Mouse (Mus musculus) embryo, embryonic 10 days (tissue): ENCODE results near the gene Pik3r2.

ENCODE experiments used
- DNase-seq: peaks from one replicate; pipeline ENCODE4 v3.0.0-alpha.2; 2015; ENCODE audit warnings: low spot score

The Pik3r2 gene

DNA sequence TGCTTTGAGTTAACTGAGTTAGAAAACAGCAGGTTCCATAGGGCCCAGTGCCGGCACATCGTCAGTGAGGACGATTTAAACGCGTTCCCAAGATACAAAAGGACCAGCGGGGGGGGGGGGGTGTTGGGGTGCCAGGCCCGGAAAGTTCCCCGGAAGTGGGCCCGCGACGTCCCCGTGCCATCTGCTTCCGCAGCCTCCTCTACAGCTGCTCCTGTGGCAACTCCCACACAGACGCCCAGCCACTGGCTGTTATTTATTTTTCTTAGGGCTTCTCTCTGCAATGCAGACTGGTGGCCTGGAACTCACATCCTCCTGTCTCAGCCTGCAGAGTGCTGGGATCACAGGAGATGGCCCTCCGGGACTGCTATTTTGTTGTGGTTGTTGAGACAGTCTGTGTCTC lies 24.6 kb upstream of the Pik3r2 start:
- no peak for DNase-seq

DNA sequence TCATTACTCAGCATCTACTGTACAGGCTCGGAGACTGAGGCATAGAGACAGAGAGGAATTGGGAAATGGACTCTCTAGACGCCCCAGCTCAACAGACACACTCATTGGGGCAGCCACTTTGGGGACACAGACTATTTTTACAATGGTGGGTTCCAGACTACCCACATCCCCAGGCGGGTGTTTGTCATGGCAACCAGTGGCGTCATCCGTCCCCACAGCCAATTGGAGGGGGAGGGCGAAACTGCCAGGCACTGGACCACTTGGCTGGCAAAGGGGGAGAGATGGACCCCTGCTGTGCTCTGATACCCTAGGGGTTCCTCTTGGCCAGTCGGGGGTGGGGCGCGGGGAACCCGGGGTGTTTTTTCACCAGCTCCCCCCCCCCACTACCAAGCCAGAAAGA lies 24.1 kb upstream of the Pik3r2 start:
- DNase-seq = no peak

DNA sequence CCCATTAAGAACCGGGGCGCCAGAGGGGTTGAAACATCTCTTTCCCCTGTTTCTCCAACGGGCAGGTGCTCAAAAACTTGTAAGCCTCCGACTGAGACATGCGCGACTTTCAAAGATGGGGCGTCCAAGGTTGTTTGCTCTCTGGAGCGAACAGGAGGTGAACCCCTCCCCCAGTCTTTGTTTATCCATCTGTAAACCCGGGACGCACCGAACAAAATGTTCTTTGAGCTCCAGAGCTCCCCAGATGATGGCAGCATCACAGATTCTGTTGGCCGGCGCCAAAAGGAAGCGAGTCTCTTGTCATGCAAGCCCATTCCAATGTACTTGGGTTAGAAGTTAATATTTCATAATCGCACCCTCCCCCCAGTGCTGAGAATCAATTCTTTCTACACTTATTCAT lies 21.8 kb upstream of the Pik3r2 start:
- DNase-seq = no peak

DNA sequence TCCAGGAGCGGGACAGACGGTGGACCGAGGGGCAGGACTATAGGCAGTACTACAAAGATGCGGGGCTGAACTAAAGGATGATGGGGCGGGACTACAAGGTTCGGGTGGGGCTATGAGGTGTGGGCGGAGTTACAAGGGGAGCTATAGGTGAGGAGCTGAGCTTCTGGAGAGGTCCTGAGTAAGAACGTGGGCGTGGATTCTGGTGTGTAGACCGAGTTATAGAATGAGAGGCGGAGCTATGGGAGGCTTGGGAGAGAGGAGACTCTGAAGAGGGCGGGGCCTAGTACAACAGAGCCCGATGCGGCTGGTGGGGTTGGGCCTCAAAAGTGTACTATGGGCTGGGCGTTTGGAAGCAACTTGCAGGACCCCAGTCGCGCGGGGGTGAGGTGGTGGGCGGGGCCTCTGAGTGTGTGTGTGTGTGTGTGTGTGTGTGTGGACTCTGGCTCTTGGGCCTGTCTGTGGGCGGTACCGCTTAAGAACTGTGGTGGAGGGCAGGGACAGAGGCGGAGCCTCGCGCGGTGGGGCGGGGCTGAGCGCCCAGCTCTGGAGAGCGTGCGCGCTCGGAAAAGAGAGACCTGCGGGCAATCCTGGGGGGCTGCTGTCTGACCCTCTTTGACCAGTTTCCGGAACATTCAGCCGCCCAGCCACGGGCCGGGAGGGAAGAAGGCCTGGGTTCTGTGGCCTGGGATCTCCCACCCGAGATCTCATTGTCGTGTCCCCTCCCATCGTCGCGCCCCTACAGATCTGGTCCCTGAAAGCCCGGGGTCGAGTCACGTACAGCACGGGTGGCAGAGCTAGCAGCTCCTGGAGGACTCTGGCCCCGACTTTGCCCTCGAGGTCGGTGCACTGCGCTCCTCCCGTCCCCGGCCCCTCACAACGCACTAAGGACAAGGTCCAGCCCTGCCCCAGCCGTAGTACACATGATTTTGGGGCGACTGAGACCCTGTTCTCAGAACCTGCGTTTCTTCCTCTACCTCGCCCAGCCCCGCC lies 20.9 kb upstream of the Pik3r2 start:
- peak; percentile 95 for DNase-seq

DNA sequence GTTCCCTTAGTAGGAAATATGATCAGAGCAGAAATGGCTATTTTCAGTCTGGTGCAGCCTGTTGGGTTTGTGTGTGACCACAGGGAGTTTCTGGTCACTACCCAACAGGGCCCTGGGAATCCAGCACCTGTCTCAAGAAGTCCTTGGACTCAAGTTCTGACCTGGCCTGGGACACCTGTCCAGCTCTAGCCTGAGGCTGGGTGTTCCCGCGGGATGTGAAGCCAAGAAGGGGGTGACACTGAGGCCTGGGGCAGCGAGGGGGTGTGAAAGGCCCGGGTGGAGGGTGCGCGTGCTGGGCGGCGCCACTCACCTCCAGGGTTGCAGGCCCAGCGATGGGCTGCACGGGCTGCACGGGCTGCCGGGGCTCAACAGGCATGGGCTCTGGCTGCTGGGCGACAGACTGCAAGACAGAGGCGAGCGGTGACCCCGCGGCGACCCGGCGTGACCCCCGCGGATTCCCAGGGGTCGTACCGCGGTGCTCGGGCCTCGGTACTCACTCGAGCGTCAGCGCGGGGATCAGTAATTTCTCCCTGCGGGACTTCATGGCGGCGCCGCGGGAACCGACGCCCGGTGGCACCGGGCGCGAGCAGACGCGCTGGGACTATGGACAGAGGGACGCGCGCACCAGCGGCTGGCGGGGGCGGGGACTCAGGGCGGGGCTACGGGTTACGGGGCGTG lies 20.0 kb upstream of the Pik3r2 start:
- peak; percentile 37 for DNase-seq

DNA sequence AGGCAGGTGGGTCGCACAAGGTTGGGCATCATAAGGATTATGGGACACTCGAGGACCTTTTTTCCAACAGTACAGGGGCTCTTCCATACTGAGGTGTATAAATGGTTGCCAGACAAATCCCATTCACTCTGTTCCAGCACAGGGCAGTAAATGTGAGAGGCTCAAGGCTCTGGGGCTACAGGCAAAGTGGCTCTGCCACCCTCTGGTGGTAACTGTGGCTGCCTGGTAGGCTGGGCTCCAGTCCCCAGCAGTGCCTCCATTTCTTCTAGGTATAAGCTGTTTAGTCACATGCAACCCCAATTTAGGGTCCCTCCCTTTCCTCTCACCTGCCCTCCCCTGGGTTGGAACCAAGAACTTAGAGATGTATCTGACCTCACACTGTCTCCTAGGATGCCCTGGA lies 18.9 kb upstream of the Pik3r2 start:
- DNase-seq = no peak

DNA sequence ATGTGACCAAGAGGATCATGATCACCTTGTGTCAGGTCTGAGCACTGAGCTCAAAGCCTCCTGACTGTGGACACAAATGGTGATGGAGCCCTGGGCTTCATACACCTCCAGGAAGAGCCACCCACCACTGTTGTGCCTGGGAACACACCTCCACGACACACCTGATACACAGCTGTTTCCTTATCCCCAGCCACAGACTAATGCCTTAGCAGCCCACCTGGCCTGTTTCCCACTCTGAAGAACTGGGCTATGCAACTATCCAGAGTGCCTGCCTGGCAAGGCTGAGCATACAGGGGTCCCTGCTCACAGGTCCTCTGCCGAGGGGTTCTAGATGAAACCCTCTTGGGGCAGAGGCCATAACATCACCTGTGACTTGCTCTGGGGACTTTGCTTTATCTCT lies 17.7 kb upstream of the Pik3r2 start:
- no peak for DNase-seq

DNA sequence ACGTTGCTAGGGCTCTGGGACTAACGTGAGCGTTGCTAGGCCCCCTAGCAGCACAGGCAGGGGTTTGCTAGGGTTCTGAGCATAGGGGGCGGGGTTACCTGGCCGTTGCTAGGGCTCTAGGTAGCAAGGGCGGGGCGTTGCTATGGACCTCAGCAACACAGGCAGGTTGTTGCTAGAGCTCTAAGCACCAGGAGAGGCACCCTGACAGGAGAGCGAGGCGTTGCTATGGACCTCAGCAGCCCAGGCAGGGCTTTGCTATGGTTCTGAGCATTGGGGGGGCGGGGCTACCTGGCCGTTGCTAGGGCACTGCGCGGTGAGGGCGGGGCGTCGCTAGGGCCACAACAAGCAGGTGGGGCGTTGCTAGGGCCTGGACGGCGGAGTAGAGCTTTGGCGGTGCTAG lies 16.2 kb upstream of the Pik3r2 start:
- peak; percentile 79 for DNase-seq

DNA sequence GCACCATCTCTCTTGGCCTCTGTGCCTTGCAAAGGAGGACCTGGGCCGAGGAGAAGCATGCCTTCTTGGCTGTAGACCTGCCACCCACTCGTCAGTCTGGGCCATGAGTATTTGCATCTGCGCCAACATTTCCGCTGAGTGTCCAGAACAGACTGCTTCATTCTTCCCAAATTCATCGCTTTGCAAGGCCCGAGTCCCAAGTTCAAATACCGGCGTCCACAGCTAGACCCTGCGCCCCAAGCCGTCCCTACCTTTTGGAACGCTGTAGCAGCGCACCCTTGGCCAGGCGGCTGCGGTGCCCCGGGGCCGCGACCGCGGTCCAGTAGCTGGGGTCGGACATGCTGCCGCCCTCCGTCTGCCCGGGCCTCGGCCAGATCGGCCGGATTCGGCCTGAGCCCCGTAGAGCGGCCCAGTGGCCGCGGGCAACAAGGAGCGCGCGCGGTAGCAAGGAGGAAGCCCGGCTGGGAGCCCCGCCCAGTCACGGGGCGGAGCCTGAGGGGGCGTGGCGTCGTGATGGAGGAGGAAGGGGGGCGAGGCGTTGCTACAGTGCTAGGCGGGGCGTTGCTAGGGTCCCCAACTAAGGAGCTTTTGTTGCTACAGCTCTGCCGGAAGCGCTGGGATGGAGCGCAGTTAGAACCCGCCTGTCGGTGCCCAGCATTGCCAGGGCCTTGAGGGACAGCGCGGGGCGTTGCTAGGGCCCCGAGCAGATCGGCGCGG lies 15.6 kb upstream of the Pik3r2 start:
- peak; percentile 97 for DNase-seq

DNA sequence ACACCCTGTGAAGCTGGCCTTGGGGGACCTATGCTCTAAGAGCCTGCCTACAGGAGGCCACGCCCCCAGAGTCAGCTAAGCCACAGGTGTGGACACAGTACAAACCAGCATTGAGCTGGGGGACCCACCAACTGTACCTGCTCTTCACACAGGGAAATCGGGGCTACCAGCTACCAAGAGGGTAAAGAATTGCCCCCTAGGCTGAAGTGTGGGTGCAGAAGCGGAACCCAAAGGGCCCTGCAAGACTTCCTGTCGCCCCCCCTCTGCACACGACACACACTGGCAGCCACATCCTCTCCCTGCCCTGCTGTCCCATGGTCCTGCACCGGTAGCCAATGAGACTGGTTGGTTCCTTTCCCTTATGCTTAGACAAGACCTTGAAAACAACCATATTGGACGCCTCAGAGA lies 14.8 kb upstream of the Pik3r2 start:
- DNase-seq = no peak

DNA sequence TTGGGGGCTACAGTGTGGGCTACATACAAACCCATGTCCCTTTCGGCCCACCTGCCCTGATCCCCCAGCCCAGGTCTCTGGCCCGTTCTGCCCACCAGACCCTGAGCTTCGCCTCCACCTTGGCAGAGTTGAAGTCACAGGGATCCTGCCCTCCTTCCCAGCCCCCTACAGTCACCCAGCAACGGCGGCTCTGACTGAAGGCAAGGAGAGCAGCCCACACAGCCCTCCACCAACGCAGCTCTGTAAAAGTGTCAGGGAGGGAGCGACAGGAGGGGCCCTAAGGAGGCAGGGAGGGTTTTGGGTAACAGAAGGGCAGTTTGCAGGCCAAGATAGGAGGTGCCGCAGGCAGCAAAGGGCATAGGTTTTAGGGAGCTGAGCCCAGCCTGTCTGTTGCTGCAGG lies 14.3 kb upstream of the Pik3r2 start:
- no peak for DNase-seq

DNA sequence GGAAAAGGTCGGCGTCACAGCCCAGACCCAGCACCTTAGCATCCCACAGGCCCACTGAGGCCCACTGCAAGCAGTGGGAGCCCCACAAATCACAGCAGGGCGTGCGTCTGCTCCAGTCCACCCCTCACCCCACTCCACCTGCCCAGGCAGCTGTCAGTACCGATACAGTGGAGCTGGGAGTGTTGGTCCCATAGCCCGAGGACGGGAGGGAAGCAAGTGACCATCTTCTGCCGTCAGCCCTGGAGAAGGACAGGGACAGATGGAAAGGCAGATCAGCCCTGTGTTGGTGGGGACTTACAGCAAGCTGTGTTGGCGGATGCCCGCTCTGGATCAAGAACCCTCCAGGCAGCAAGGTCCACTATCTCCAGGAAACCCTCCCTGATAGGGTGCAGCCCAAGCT lies 12.5 kb upstream of the Pik3r2 start:
- no peak for DNase-seq

DNA sequence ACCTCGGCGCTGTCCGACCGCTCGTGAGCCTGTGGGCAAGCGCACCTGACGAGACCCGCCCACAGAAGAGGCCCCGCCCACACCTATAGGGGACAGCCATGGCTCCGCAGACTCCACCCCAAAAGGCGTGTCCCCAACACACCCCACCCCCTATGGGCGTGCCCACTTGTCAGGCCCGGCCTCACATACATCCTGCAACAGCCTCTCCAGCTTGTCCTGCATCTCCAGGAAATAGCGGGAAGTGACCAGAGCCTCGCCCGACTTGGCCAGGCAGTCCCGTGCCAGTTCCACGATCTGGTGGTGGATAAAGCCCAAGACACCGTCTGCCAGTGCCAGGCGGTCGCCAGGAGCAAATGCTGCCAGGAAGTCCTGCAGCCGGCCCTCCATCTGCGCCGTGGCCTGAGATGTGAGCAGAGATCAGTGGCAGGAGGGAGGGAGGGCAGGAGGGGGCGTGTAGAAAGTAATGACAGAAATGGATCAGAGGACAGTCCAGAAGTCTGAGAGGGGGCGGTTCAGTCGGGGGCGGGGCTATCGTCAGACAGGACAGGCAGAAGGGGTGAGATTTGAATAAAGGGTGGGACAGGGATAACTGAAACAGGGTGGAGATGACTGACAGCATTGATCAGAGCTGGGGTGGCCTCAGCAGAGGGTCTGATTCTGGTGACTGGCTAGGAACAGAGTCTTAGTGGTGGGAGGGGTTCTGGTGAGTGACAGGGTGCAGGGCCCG lies 11.6 kb upstream of the Pik3r2 start:
- peak; percentile 87 for DNase-seq

DNA sequence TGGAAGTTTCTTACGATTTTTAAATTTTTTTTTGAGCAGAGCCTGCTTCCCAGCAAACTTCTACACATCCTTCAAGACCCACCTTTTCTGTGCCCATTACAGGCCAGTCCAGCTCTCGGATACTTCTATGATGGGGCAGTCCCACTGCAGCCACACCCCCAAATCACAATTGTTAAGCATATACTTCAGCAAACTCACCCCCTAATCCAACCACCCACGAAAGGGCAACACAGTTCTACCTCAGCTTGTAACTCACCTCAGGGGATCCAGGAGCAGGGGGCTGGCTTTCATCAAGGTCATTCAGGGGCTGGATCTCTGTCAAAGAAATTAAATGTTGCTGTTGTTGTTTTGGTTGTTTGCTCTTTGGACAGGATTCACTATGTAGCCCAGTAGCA lies 10.5 kb upstream of the Pik3r2 start:
- DNase-seq = no peak

DNA sequence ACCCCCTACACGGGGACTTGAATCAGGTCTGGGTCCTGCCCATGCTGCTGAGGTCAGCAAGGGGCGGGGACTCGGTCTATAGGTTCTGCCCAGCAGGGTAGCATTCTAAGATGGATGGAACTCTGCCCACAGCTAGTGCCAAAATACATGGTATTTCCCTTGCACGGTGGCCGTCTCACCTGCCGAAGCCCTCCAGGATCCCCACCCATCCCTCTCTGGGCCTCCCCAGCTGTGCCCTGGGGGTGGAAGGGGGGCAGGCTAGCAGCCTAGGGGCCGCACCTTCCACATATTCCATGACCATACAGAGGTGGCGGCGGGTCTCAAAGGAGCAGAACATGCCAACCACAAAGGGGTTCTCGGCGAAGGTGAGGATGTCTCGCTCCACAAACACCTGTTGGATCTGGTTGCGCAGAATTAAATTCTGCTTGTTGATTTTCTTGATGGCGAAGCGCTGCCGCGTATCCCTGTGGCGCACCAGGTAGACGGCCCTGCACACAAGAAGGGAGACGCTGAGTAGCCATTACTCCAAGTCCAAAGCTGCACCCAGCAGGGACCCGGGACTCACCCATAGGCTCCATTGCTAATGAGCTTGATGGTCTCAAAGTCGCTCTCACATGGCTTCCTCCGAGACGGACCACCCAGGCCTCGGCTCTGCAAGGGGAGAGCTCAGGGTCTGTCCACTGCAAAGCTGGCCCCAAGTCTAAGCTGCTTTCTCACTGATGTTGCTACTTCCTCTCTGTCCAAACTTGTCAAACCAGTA lies 10.0 kb upstream of the Pik3r2 start:
- no peak for DNase-seq

DNA sequence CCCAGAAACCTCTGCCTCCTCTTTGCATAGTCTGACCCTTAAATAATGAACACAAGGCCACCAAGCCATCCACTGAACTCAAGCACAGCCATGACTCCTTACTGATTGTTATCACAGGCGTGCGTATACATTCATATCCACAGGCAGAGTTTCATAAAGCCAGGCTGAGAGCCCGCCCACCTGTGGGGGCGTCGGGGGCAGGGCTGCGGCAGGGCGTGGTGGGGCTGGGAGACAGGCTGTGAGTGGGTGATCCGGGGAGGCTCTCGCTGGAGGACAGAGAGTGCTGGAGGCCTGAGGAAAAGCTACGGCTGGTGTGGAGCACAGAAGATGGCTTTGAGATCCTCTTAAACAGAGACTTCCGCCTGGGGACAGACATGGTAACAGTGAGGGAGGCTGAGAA lies 3.6 kb upstream of the Pik3r2 start:
- no peak for DNase-seq

DNA sequence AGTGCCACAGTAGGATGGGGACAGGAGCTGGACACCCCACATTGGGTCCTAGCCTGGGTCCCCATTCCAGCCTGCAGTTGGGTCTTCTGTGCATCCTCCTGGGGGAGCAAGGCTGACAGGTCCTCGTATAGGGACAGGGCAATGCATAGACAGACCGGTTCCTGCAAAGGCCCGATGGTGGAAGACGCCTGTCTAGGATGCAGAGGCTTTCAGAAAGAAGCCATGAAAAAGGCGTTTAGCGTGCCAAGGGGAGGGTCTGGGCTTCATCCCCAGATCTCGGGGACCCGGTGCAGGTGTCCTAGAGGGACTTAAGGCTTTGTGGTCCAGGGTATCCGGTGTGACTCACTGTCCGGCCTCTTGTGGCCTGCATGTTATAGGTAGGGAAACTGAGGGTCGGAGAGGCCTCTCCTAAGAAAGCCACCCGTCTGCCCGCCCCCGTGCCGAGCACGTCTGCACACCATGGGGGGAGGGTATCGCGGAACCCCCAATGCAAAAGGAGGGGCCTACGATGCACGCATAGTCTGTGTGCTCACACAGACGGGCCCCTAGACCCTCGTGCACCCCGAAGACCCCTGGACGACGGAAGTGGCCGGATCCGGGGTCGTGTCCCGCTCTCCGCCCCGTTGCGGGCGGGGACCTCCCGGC lies 540 bp downstream of the Pik3r2 start:
- DNase-seq = no peak

DNA sequence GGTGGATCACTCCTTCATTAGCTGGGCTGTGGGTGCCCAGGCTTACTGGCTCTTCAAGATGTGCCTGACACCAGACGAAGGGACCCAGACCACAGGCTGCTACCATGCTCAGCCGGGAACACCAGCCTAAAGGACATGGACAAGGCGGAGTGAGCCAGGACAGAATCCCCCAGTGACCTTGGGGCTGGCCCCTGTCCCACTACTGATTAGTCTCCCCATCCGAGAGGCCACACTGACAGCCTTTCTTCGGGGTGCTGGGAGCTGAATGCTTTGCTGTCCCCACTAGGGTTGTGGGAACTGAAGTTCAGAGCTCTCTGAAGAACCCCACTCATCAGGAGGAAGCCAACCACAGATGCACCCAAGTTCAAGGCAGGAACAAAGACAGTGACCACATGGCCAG lies 1.3 kb downstream of the Pik3r2 start:
- no peak for DNase-seq

DNA sequence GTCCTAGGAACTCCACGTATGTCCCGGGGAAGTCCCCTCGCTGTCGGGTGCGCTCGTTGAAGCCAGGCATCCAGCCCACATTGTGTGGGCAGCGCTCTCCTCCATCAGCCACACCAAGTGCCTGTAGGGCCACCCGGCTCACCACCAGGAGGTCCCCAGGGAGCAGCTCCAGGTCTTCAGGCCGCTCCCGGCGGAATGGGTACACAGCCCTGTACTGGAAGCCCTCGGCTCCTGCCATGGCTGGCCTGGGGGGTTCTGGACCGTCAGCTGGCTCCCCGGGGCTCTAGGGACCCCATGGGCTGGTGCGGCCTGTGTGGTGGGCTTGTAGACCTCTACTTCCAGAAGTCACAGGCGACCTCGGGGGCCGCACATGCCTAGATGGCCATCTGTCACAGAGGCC lies 1.8 kb downstream of the Pik3r2 start:
- no peak for DNase-seq

DNA sequence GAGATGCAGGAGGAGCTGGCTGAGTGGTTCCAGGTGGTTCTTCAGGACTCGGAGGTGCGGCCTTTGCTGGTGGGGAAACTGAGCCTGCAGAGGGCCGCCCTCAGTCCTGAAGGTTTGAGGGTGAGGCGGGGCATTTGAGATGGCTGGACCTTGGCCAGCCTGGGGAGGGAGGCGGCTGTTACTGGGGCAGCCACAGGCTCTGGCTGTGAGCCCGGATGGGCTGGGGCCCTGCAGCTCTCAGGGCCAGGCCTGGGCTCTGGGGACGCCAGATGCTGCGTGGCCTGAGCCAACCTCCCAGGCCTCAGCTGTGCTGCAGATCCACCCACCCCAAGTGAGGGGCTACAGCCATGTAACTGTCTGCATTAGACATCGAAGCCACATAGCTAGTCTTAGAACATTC lies 2.7 kb downstream of the Pik3r2 start:
- no peak for DNase-seq

DNA sequence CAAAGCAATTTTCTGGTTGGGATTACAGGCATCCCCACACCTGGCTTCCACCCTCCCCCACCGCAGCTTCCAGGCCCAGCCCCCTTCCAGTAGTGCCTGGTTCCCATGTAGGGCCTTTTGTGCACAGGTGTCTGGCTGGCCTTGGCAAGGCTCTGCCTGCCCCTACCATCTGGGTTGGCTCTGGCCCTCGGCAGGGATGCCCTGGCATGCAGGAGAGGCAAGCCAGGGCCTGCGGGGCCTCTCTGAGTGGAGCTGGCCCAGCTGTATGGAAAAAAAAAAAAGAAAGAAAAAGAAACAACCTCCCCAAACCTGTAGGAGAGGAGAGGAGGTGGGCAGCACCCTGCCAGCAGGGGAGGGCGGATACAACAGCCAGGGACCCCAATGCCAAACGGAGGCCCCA lies 3.1 kb downstream of the Pik3r2 start:
- no peak for DNase-seq
